Mouse (Mus musculus): ENCODE measurements around the gene Chchd6. TPM values are rescaled to one million over a fixed set of nuclear protein-coding genes. Genes with fewer than 3 reads are reported as not detected.
A peak's percentile ranks its signal among the peaks of the same experiment; 100 is the strongest.

The Chchd6 gene
- polyA plus RNA-seq, 1 experiment: 9.1 TPM

- H3K36me3 ChIP-seq (ENCODE audit: control insufficient read depth, insufficient read depth, low read length): no peaks in the 10 kb centered on the region
- H3K27me3 ChIP-seq (ENCODE audit: control insufficient read depth, insufficient read depth, low read length): no peaks in the 10 kb centered on the region
- H3K27ac ChIP-seq (ENCODE audit: insufficient read depth, low read depth, low read length): no peak overlapping the region
- H3K4me3 ChIP-seq (ENCODE audit: low read depth, low read length): no peak overlapping the region
- TF ChIP-seq CTCF (IDR thresholded peaks at IDR 0.05; ENCODE audit: extremely low read depth, insufficient read length, insufficient replicate concordance, low read depth, low read length) (no peak), POLR2A (IDR thresholded peaks at IDR 0.05; ENCODE audit: low read depth, low read length) (no peak)
- WGBS: 77% methylated on average over 7 of the region's 7 CpGs
- H3K4me1 ChIP-seq (ENCODE audit: control insufficient read depth, insufficient read depth, insufficient read length, low read length): 0 out of 2 replicates have a peak, but pooled peaks cover 2% of the 10 kb centered on the region
Observed at GRCm38 (mm10) chr6:89633115-89633514, 37.7 kb upstream of the Chchd6 start.

- no peaks in the 10 kb centered on the region for H3K27me3 ChIP-seq (ENCODE audit: control insufficient read depth, insufficient read depth, low read length)
- no peaks in the 10 kb centered on the region for H3K36me3 ChIP-seq (ENCODE audit: control insufficient read depth, insufficient read depth, low read length)
- no peak overlapping the region for H3K4me3 ChIP-seq (ENCODE audit: low read depth, low read length)
- TF ChIP-seq POLR2A (IDR thresholded peaks at IDR 0.05; ENCODE audit: low read depth, low read length) (no peak), CTCF (IDR thresholded peaks at IDR 0.05; ENCODE audit: extremely low read depth, insufficient read length, insufficient replicate concordance, low read depth, low read length) (peak; percentile 64; the same call in 1 of the 2 replicates)
- WGBS: 11% methylated on average over 10 of the region's 10 CpGs
- H3K27ac ChIP-seq (ENCODE audit: insufficient read depth, low read depth, low read length): no peak overlapping the region
- H3K4me1 ChIP-seq (ENCODE audit: control insufficient read depth, insufficient read depth, insufficient read length, low read length): 0 out of 2 replicates have a peak, but pooled peaks cover 2% of the 10 kb centered on the region
Observed at GRCm38 (mm10) chr6:89631809-89632562, 36.5 kb upstream of the Chchd6 start.

- H3K27ac ChIP-seq (ENCODE audit: insufficient read depth, low read depth, low read length): no peak overlapping the region
- H3K36me3 ChIP-seq (ENCODE audit: control insufficient read depth, insufficient read depth, low read length): no peaks in the 10 kb centered on the region
- 59% methylated on average over 8 of the region's 8 CpGs for WGBS
- no peak for TF ChIP-seq POLR2A (IDR thresholded peaks at IDR 0.05; ENCODE audit: low read depth, low read length)
- no peak for TF ChIP-seq CTCF (IDR thresholded peaks at IDR 0.05; ENCODE audit: extremely low read depth, insufficient read length, insufficient replicate concordance, low read depth, low read length)
- H3K4me1 ChIP-seq (ENCODE audit: control insufficient read depth, insufficient read depth, insufficient read length, low read length): 0 out of 2 replicates have a peak, but pooled peaks cover 2% of the 10 kb centered on the region
- no peak overlapping the region for H3K4me3 ChIP-seq (ENCODE audit: low read depth, low read length)
- H3K27me3 ChIP-seq (ENCODE audit: control insufficient read depth, insufficient read depth, low read length): no peaks in the 10 kb centered on the region
Observed at GRCm38 (mm10) chr6:89628045-89628785, 32.8 kb upstream of the Chchd6 start.

GRCm38 (mm10) chr6:89622647-89623046 lies 27.2 kb upstream of the Chchd6 start:
- WGBS: 70% methylated on average over 3 of the region's 3 CpGs
- no peaks in the 10 kb centered on the region for H3K4me1 ChIP-seq (ENCODE audit: control insufficient read depth, insufficient read depth, insufficient read length, low read length)
- TF ChIP-seq POLR2A (IDR thresholded peaks at IDR 0.05; ENCODE audit: low read depth, low read length): no peak
- no peak for TF ChIP-seq CTCF (IDR thresholded peaks at IDR 0.05; ENCODE audit: extremely low read depth, insufficient read length, insufficient replicate concordance, low read depth, low read length)
- H3K27me3 ChIP-seq (ENCODE audit: control insufficient read depth, insufficient read depth, low read length): no peaks in the 10 kb centered on the region
- no peaks in the 10 kb centered on the region for H3K36me3 ChIP-seq (ENCODE audit: control insufficient read depth, insufficient read depth, low read length)
- no peak overlapping the region for H3K27ac ChIP-seq (ENCODE audit: insufficient read depth, low read depth, low read length)
- no peak overlapping the region for H3K4me3 ChIP-seq (ENCODE audit: low read depth, low read length)

- Histone ChIP-seq H3K27ac (ENCODE audit: insufficient read depth, low read depth, low read length) (no peak overlapping the region), H3K4me1 (ENCODE audit: control insufficient read depth, insufficient read depth, insufficient read length, low read length) (no peaks in the 10 kb centered on the region), H3K36me3 (ENCODE audit: control insufficient read depth, insufficient read depth, low read length) (no peaks in the 10 kb centered on the region), H3K27me3 (ENCODE audit: control insufficient read depth, insufficient read depth, low read length) (no peaks in the 10 kb centered on the region), H3K4me3 (ENCODE audit: low read depth, low read length) (no peak overlapping the region)
- WGBS: 60% methylated on average over 7 of the region's 7 CpGs
- no peak for TF ChIP-seq CTCF (IDR thresholded peaks at IDR 0.05; ENCODE audit: extremely low read depth, insufficient read length, insufficient replicate concordance, low read depth, low read length)
- TF ChIP-seq POLR2A (IDR thresholded peaks at IDR 0.05; ENCODE audit: low read depth, low read length): no peak
Observed at GRCm38 (mm10) chr6:89615373-89615755, 19.9 kb upstream of the Chchd6 start.

GRCm38 (mm10) chr6:89614596-89615372 lies 19.3 kb upstream of the Chchd6 start:
- TF ChIP-seq CTCF (IDR thresholded peaks at IDR 0.05; ENCODE audit: extremely low read depth, insufficient read length, insufficient replicate concordance, low read depth, low read length): no peak
- no peak for TF ChIP-seq POLR2A (IDR thresholded peaks at IDR 0.05; ENCODE audit: low read depth, low read length)
- no peak overlapping the region for H3K4me3 ChIP-seq (ENCODE audit: low read depth, low read length)
- no peak overlapping the region for H3K27ac ChIP-seq (ENCODE audit: insufficient read depth, low read depth, low read length)
- H3K36me3 ChIP-seq (ENCODE audit: control insufficient read depth, insufficient read depth, low read length): no peaks in the 10 kb centered on the region
- H3K4me1 ChIP-seq (ENCODE audit: control insufficient read depth, insufficient read depth, insufficient read length, low read length): no peaks in the 10 kb centered on the region
- WGBS: 63% methylated on average over 7 of the region's 7 CpGs
- H3K27me3 ChIP-seq (ENCODE audit: control insufficient read depth, insufficient read depth, low read length): no peaks in the 10 kb centered on the region
